Mouse (Mus musculus) T-helper 2 cell (primary cell): Measurements from ENCODE around the gene Bok.
"Not testable (repeated sequence)": the region's sequence is repeated elsewhere in the genome, so short reads cannot be mapped to it uniquely, and the experiment has no call there.

Experiments
- in situ Hi-C: fragments of 300-600 bp; cut with MboI, MseI; formaldehyde crosslinking; loops from one replicate; pipeline ENCODE4 v1.15.1; 2025; ENCODE audit warnings: high pct_unique_total_duplicates

The Bok gene

GRCm38 (mm10) chr1:93685401-93686244 is at the start of gene Bok:
TSS of gene Bok (plus strand) at chr1:93685660.
- in situ Hi-C loops, result no loop called here

DNA sequence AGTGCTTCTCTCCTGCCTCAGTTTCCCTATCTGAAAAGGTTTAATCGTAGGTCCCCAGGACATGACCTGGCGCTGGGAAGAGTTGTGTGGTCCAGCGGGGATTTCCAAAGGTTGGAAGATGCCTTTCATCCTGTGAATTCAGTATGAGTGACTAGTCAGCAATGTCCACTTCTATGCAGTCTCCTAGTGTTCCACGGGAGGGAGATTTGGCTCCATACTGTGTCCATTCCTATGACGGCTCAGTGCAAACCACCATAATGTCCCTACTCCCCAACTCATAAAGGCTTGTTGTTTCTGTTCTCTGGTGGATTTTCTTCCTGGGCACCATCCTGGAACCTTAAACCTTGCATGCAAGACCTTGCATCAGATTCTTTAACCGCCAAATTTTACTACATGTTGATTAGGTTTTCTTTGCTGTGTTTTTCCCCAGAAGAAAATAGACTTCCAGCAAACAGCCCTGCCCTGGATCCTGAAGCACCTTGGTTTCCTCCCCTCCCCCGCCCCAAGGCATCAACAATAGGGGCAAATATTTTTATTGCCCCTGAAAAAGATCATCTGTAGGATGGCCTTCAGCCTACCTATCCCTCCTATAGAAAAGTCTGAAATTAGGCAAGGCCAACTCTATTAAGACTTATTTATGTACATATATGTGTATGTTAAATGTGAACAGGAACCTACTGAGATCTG is 49.1 kb upstream of the Bok start:
- in situ Hi-C loops, result loop anchor here (25.0 kb wide), 1 partner anchor 1676 kb away; the partner anchor contains the start of gene Fam174a

DNA sequence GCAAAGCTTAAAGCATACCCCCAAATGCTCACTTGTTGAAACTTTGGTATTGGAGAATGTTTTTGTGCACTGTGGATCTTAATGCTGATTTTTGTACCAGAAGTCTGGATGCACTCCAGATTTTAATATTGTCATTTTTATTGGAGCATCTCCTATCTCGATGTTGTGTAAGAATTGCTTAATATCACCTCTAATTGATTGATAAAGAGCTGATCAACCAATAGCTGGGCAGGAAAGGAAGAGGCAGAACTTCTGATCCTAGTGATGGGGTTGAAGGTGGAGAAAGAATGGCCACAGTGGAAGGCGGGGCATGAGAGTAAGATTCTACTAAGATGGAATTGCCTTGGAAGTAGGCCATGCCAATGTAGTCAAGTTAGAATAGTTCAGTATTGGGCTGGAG is 43.5 kb upstream of the Bok start:
- in situ Hi-C loops, result loop anchor here (25.0 kb wide), 1 partner anchor 1670 kb away; the partner anchor contains the start of gene Fam174a

GRCm38 (mm10) chr1:93642692-93643091 is 42.8 kb upstream of the Bok start:
- in situ Hi-C loops, result loop anchor here (25.0 kb wide), 1 partner anchor 1670 kb away; the partner anchor contains the start of gene Fam174a

- in situ Hi-C loops, result loop anchor here (25.0 kb wide), 1 partner anchor 1663 kb away; the partner anchor contains the start of gene Fam174a
Measured at GRCm38 (mm10) chr1:93649604-93650172, 35.8 kb upstream of the Bok start.

DNA sequence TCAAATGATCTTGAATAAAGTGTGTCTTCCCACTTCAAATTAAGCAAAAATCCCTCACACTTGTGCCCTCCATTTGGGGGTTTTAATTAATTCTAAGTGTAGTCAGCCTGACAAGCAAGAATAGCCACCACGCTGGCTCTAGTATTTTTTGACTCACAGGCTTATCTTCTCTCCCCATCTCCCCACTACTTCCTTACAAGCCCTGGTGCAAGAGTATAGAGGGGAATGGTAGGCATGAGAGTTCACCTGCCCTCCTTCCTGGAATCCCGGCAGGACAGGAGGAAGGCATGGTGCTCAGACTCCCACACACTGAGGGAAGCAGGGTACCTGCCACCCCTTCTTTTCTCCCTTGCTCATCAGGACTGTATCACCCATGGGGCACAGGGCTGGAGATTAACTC is 31.2 kb upstream of the Bok start:
- in situ Hi-C loops, result no loop called here

- in situ Hi-C loops, result no loop called here
Measured at GRCm38 (mm10) chr1:93654798-93655197, 30.7 kb upstream of the Bok start.

DNA sequence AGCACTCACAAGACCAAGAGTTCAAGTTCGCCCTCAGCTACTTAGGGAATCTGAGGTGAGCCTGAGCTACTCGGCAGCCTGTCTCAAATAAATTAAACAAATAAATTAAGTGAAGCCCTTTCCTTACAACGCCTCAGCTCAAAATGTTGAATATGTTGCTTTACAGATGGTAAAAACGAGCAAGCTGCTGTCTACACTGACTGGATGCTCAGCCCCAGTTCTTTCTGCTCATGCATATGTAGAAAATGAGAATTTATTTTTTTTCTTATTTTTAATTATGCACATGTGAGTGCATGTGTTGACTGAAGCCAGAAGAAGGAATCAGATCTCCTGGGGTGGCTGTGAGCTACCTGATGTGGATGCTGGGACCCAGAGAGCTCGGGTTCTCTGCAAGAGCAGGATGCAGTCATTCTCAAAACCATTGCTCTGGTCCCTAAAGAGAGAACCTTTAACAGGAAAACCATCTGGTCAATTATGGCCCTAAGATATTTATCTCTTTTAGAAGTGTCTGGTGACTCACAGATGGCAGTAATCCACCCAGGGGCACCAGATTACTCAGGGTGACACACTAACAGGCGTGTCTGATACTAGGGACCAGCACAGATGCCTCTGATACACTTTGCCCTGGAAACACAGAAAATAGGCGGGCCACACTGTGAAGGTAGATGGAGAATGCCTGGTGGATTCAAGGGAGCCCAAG is 29.0 kb upstream of the Bok start:
- in situ Hi-C loops, result no loop called here

GRCm38 (mm10) chr1:93657025-93657360 is 28.5 kb upstream of the Bok start:
- in situ Hi-C loops, result no loop called here

DNA sequence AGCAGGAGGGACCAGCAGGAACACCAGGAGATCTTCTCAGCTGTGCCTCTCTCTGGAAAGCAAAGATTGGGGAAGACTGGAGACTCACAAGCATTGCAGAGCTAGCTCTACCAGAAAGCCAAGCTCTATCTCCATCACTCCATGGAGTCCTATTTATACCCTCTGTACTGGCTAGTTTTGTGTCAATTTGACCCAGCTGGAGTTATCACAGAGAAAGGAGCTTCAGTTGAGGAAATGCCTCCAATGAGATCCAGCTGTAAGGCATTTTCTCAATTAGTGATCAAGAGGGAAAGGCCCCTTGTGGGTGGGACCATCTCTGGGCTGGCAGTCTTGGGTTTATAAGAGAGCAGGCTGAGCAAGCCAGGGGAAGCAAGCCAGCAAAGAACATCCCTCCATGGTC is 26.9 kb upstream of the Bok start, which contains the start of gene Stk25:
TSS of gene Stk25 (minus strand) at position 101 of the 400 bp plus-strand sequence.
- in situ Hi-C loops, result not testable (repeated sequence)

DNA sequence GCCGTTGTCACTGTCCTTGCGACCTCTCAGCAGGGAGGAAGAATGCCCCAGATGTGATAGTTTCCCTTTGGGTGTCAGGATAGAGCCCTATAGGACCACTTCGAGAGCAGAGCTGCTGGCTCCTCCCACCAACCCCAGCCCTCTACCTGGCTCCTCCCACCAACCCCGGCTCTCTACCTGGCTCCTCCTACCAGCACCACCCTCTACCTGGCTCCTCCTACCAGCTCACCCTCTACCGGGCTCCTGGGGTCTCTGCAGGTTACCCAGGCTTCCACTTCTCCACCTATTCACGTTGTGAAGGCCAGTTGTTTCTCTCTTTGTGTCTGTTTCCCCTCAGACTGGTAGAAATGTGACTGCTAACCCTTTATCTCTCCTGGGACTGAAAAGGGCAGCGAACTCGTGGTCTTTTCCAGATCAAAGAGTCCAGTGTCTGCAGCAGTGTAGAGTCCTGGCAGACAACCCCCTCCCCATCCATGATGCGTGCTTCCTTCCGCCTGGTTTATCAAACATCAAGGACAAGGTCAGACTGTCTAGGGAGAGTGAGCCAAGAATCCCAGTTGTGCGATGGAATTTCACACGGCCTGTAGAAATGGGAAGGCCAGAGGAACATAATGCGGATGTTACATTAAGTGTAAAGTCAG is 17.6 kb upstream of the Bok start:
- in situ Hi-C loops, result no loop called here

DNA sequence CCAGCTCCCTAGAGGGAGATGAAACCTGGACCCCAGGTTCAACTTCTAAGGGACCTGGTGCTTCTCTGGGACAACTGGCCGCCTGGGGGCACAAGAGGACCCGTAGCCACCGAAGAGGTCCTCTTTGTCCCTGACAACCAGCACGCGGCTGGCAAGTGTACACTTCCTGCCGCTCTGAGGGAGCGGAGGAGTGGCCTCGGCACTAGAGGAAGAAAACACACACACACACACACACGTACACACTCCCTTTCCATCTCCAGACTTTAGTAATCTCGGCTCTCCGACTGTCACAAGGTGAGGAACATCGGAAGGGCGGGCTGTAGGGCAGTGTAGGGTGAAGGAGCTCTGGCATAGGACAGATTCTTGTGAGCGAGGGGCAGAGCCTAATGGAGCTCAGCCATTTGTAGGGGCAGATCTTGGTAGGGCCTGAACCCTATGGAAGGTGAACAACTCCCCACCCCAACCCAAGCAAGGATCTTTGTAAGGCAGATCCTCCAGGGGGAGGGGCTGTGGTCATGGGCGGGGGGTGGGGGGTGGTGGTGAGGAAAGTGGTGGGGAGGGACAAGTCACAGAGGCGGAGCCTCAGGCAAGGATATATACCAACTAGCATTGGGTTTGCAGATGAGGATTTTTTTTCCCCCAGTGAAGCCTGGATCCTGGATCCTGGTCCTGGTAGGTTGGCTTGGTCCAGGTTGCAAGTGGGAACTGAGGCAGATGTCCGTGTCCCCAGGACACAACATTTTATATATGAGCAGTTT is 16.5 kb upstream of the Bok start:
- in situ Hi-C loops, result no loop called here

DNA sequence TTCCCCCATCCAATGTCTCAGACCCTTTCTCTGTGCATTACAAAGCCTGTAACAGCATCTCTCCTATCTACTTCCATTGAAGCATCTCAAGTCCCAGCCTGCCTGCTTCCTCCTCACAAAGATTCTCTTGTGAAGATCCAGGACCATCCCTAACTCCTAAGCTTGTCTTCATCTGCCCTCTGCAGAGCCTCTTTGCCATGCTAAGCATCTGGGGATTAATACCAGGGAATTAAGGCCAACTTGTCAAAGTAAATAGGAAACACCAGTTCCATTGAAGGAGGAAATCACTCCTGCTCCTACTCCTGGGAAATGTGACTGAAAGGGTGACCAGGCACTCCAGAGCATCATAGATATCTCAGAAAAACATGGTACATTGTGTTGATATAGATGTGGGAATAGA is 15.5 kb upstream of the Bok start:
- in situ Hi-C loops, result no loop called here

GRCm38 (mm10) chr1:93672682-93673081 is 12.8 kb upstream of the Bok start:
- in situ Hi-C loops, result no loop called here

DNA sequence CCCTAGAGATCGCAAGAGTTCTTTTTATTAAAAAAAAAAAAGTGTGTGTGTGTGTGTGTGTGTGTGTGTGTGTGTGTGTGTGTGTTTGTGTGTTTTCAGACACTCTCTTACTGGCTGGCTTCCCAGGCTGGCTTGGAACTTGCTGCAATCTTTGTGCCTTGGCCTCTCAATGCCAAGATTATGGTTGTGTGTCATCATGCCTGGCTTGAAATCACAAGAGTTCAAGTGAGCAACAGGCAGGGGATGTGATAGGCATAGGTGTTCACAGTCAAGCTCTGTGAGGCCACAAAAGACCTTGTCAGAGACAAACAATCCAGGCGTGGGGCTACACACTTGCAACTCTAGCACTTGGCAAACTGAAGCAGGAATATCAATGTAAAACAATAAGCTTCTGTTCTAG is 7.1 kb upstream of the Bok start:
- in situ Hi-C loops, result no loop called here

DNA sequence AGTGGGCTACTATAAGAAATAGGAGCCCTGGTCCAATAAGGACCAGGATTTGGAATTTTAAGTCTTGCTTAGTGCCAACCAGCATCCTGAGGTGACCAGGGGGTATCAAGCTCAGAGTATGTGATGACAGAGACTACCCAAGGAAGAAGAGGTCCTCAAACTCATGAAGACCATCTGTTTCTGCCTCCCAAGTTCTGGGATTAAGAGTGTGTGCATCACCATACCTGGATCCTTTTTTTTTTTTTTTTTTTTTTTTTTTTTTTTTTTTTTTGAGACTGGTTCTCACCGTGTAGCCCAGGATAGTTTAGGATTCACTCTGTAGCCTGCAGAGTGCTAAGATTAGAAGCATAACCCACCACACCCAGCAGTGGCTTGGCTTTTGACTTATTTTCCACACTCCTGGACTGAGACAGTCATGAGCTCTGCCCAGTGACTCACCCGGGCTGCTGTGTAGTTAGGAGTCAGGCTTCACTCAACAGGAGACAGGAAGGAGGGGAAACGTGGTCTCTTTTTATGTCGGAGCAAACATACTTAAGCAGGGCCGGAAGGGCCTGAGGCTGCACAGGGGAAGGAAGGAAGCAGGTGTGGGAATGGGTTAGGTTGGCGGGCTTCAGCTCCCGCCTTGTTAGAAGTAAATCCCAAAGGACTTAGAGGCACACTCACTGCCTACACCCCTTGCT is 5.4 kb upstream of the Bok start:
- in situ Hi-C loops, result no loop called here

- in situ Hi-C loops, result no loop called here
Measured at GRCm38 (mm10) chr1:93686245-93686960, 943 bp downstream of the Bok start.

DNA sequence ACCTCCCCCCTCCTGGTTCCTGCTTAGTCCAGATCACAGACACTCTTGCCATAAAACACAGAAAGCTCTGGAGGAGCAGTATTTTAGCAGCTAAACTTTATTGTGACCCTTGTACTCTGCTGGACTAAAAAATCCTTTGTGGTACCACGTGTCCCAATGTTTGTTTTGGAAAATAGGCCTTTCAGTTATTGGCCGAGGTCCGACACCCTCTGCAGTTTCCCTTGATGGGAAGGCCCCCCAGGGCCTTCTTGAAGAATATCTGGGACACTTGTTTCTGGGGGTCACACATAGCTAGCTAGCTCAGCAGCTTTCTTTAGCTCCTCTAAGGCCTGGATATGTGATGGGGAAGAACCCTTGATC is 1.5 kb downstream of the Bok start:
- in situ Hi-C loops, result no loop called here

GRCm38 (mm10) chr1:93688154-93688553 is 2.7 kb downstream of the Bok start:
- in situ Hi-C loops, result no loop called here
